Mouse (Mus musculus): ENCODE data around the gene Moxd1. TPM values are rescaled to one million over a fixed set of nuclear protein-coding genes. Genes with fewer than 3 reads are reported as not detected.

The Moxd1 gene
- polyA plus RNA-seq, 1 experiment = 8.8 TPM

DNA sequence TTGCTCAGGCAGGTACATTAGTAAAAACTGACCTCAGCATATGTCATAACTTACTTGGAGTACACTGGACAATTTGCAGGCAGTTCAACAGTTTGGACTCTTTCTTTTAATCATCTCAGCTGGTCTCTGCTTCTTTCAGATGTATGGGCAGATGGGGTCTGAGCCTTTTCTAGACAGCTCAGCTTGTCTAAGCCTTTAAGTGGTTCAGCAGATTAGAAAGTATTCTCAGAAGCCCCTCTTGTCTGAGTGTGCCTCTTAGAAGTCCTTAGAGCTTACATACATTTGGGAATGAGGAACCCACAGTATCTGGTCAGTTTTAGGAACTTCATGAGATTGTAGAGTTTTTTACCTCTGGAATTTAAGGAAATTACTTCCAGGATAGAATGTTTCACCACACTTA lies 28.3 kb downstream of the Moxd1 start:
- no peaks in the 10 kb centered on the region for H3K36me3 ChIP-seq (ENCODE audit: control insufficient read depth, insufficient read depth, low read length, poor library complexity, severe bottlenecking)
- TF ChIP-seq EP300 (IDR thresholded peaks at IDR 0.05; ENCODE audit: insufficient read depth, low read depth, low read length) (no peak), POLR2A (IDR thresholded peaks at IDR 0.05; ENCODE audit: insufficient read depth, low read length) (no peak), CTCF (IDR thresholded peaks at IDR 0.05; ENCODE audit: low read depth, low read length) (no peak)

DNA sequence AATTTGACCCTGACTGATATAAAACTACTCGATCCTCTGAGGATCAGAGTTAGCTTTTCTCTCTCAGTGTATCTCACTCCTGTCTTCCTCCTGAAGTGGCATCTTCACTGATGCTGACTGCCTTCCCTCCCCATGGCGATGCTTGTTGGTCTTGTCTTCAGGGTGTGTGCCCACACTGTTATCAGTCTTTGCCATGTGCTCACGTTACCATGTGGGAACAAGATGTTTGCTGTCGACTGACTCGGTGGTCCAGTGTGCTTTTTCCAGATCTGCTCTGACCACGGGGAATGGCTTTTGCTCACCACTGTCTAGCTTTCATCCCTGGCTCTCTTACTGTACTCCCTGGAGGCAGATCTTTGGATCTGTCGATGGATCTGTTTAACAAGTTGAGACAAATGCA lies 34.8 kb downstream of the Moxd1 start:
- Histone ChIP-seq H3K27ac (ENCODE audit: insufficient read depth, low read length) (no peak overlapping the region), H3K4me1 (ENCODE audit: control insufficient read depth, insufficient read depth, low read length) (no peaks in the 10 kb centered on the region), H3K9me3 (replicated peaks; ENCODE audit: control insufficient read depth, insufficient read depth, low read length, poor library complexity, severe bottlenecking) (no peaks in the 10 kb centered on the region), H3K27me3 (ENCODE audit: control insufficient read depth, insufficient read depth, low read length, poor library complexity, severe bottlenecking) (no peaks in the 10 kb centered on the region), H3K4me3 (ENCODE audit: low read depth, low read length) (no peak overlapping the region), H3K9ac (ENCODE audit: low read depth, poor library complexity, severe bottlenecking) (no peak overlapping the region), H3K36me3 (ENCODE audit: control insufficient read depth, insufficient read depth, low read length, poor library complexity, severe bottlenecking) (no peaks in the 10 kb centered on the region)
- TF ChIP-seq POLR2A (IDR thresholded peaks at IDR 0.05; ENCODE audit: insufficient read depth, low read length) = no peak
- no peak for TF ChIP-seq CTCF (IDR thresholded peaks at IDR 0.05; ENCODE audit: low read depth, low read length)
- TF ChIP-seq EP300 (IDR thresholded peaks at IDR 0.05; ENCODE audit: insufficient read depth, low read depth, low read length) = no peak

More for the DNA sequence above, 28.3 kb downstream of the Moxd1 start:
- H3K4me3 ChIP-seq (ENCODE audit: low read depth, low read length) = no peak overlapping the region
- H3K9me3 ChIP-seq (replicated peaks; ENCODE audit: control insufficient read depth, insufficient read depth, low read length, poor library complexity, severe bottlenecking) = no peaks in the 10 kb centered on the region
- no peak overlapping the region for H3K9ac ChIP-seq (ENCODE audit: low read depth, poor library complexity, severe bottlenecking)
- no peaks in the 10 kb centered on the region for H3K27me3 ChIP-seq (ENCODE audit: control insufficient read depth, insufficient read depth, low read length, poor library complexity, severe bottlenecking)
- H3K27ac ChIP-seq (ENCODE audit: insufficient read depth, low read length) = no peak overlapping the region
- no peaks in the 10 kb centered on the region for H3K4me1 ChIP-seq (ENCODE audit: control insufficient read depth, insufficient read depth, low read length)

DNA sequence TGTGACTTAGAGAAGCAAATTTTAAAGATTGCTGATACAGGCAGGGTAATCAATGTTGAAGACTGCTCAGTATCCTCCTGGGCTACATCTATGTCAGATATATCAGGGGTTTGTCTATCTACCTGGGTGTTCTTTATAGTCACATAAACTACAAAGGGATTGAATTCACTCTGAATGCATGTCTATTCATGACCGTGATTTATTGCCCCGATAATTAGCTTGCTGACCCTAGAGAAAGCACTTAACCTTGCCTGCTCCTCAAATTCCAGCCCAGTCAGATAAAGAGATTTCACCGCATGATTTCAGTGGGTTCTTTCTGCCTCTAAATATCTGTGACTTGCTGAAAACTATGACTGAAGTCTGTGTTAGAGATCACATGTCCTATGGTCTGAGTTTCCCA lies 35.6 kb downstream of the Moxd1 start:
- no peaks in the 10 kb centered on the region for H3K27me3 ChIP-seq (ENCODE audit: control insufficient read depth, insufficient read depth, low read length, poor library complexity, severe bottlenecking)
- H3K9me3 ChIP-seq (replicated peaks; ENCODE audit: control insufficient read depth, insufficient read depth, low read length, poor library complexity, severe bottlenecking) = no peaks in the 10 kb centered on the region; the same call in 1 of the 2 replicates
- no peak overlapping the region for H3K4me3 ChIP-seq (ENCODE audit: low read depth, low read length)
- no peaks in the 10 kb centered on the region for H3K4me1 ChIP-seq (ENCODE audit: control insufficient read depth, insufficient read depth, low read length)
- TF ChIP-seq EP300 (IDR thresholded peaks at IDR 0.05; ENCODE audit: insufficient read depth, low read depth, low read length) (no peak), CTCF (IDR thresholded peaks at IDR 0.05; ENCODE audit: low read depth, low read length) (no peak), POLR2A (IDR thresholded peaks at IDR 0.05; ENCODE audit: insufficient read depth, low read length) (no peak)
- H3K9ac ChIP-seq (ENCODE audit: low read depth, poor library complexity, severe bottlenecking) = no peak overlapping the region
- H3K27ac ChIP-seq (ENCODE audit: insufficient read depth, low read length) = no peak overlapping the region
- H3K36me3 ChIP-seq (ENCODE audit: control insufficient read depth, insufficient read depth, low read length, poor library complexity, severe bottlenecking) = no peaks in the 10 kb centered on the region

DNA sequence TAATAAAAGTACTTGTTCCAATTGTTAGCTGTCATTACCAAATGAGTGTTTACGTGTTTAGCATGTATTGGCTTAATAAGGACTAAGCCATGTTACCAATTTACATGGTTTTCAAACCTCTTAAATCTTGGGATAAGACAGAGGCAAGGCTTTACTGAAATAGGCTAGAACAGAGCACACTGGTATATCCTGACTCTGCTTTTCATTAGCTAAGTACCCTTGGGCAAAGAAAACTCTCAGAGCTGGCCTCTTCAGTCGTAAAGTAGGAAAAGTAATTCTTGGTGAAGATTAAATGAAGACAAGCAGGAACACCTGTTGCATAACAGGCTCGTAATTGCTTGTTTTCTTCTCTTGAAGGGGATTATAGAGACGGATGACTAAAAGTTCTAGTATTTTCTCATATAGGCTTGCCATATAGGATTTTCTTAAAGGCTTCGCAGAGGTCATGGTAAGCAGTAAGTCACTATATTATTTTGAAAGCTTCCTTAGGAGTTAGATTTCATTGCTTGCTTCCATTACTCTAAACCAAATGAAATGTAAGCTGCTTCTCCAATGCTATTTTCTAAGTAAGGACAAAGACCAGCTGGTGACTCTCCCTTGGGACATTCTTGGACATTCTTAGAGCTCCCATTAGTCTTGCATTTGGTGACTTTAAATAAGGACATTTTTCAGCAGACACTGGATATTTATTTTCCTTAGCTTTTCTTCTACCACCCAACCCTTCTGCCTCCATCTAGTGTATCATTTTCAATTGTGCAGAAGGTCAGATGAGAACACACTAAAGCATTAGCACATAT lies 36.7 kb downstream of the Moxd1 start:
- Histone ChIP-seq H3K9me3 (replicated peaks; ENCODE audit: control insufficient read depth, insufficient read depth, low read length, poor library complexity, severe bottlenecking) (no peaks in the 10 kb centered on the region; the same call in 1 of the 2 replicates), H3K4me1 (ENCODE audit: control insufficient read depth, insufficient read depth, low read length) (no peaks in the 10 kb centered on the region), H3K27me3 (ENCODE audit: control insufficient read depth, insufficient read depth, low read length, poor library complexity, severe bottlenecking) (no peaks in the 10 kb centered on the region), H3K27ac (ENCODE audit: insufficient read depth, low read length) (no peak overlapping the region), H3K4me3 (ENCODE audit: low read depth, low read length) (no peak overlapping the region), H3K9ac (ENCODE audit: low read depth, poor library complexity, severe bottlenecking) (no peak overlapping the region), H3K36me3 (ENCODE audit: control insufficient read depth, insufficient read depth, low read length, poor library complexity, severe bottlenecking) (no peaks in the 10 kb centered on the region)
- TF ChIP-seq CTCF (IDR thresholded peaks at IDR 0.05; ENCODE audit: low read depth, low read length) = no peak
- TF ChIP-seq EP300 (IDR thresholded peaks at IDR 0.05; ENCODE audit: insufficient read depth, low read depth, low read length) = no peak
- no peak for TF ChIP-seq POLR2A (IDR thresholded peaks at IDR 0.05; ENCODE audit: insufficient read depth, low read length)

DNA sequence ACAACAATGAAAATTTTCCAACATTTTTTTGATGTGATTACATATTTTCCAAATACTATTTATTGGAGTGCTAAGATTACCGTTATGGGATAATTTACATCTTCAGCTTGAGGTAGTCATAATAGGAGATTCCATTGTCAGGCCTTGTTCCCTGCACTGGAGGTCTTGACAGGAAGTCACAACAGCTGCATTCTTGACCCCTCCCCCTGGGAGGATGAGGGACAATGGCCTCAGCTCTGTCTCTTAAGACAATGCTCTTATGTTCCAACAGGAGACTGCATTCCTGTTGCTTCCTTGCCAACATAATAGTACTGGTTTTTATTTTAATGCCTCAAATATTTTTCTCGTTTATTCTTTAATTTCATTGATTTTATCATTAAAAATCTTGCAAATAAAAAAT lies 44.2 kb downstream of the Moxd1 start:
- Histone ChIP-seq H3K9ac (ENCODE audit: low read depth, poor library complexity, severe bottlenecking) (no peak overlapping the region), H3K27ac (ENCODE audit: insufficient read depth, low read length) (no peak overlapping the region), H3K27me3 (ENCODE audit: control insufficient read depth, insufficient read depth, low read length, poor library complexity, severe bottlenecking) (no peaks in the 10 kb centered on the region), H3K9me3 (replicated peaks; ENCODE audit: control insufficient read depth, insufficient read depth, low read length, poor library complexity, severe bottlenecking) (no peaks in the 10 kb centered on the region; the same call in 1 of the 2 replicates), H3K36me3 (ENCODE audit: control insufficient read depth, insufficient read depth, low read length, poor library complexity, severe bottlenecking) (no peaks in the 10 kb centered on the region), H3K4me3 (ENCODE audit: low read depth, low read length) (no peak overlapping the region), H3K4me1 (ENCODE audit: control insufficient read depth, insufficient read depth, low read length) (no peaks in the 10 kb centered on the region)
- TF ChIP-seq CTCF (IDR thresholded peaks at IDR 0.05; ENCODE audit: low read depth, low read length) (no peak), EP300 (IDR thresholded peaks at IDR 0.05; ENCODE audit: insufficient read depth, low read depth, low read length) (no peak), POLR2A (IDR thresholded peaks at IDR 0.05; ENCODE audit: insufficient read depth, low read length) (no peak)

- H3K4me3 ChIP-seq (ENCODE audit: low read depth, low read length) = no peak overlapping the region
- no peak for TF ChIP-seq POLR2A (IDR thresholded peaks at IDR 0.05; ENCODE audit: insufficient read depth, low read length)
- no peak for TF ChIP-seq CTCF (IDR thresholded peaks at IDR 0.05; ENCODE audit: low read depth, low read length)
- no peak for TF ChIP-seq EP300 (IDR thresholded peaks at IDR 0.05; ENCODE audit: insufficient read depth, low read depth, low read length)
- no peak overlapping the region for H3K9ac ChIP-seq (ENCODE audit: low read depth, poor library complexity, severe bottlenecking)
- H3K9me3 ChIP-seq (replicated peaks; ENCODE audit: control insufficient read depth, insufficient read depth, low read length, poor library complexity, severe bottlenecking) = no peaks in the 10 kb centered on the region
- H3K36me3 ChIP-seq (ENCODE audit: control insufficient read depth, insufficient read depth, low read length, poor library complexity, severe bottlenecking) = no peaks in the 10 kb centered on the region
- H3K4me1 ChIP-seq (ENCODE audit: control insufficient read depth, insufficient read depth, low read length) = no peaks in the 10 kb centered on the region
- H3K27me3 ChIP-seq (ENCODE audit: control insufficient read depth, insufficient read depth, low read length, poor library complexity, severe bottlenecking) = no peaks in the 10 kb centered on the region
- no peak overlapping the region for H3K27ac ChIP-seq (ENCODE audit: insufficient read depth, low read length)
These were observed 47.8 kb downstream of the Moxd1 start for GRCm38 (mm10) chr10:24271077-24271637.
